Mouse (Mus musculus): ENCODE results near the gene Hapln2. TPM values are rescaled to one million over a fixed set of nuclear protein-coding genes. Genes with fewer than 3 reads are reported as not detected.

The Hapln2 gene
- polyA plus RNA-seq, 1 experiment, result not detected

GRCm38 (mm10) chr3:87995331-87995730, 32.1 kb downstream of the Hapln2 start:
- TF ChIP-seq CTCF (IDR thresholded peaks at IDR 0.05; ENCODE audit: borderline replicate concordance, insufficient read depth, low read length) (no peak), POLR2A (IDR thresholded peaks at IDR 0.05; ENCODE audit: low read depth, low read length) (no peak)
- no peak overlapping the region for H3K4me3 ChIP-seq (ENCODE audit: insufficient read depth, low read length)
- H3K4me1 ChIP-seq (ENCODE audit: control insufficient read depth, insufficient read depth, low read length), result no peaks in the 10 kb centered on the region
- no peak overlapping the region for H3K27ac ChIP-seq (ENCODE audit: insufficient read depth, low read length)

GRCm38 (mm10) chr3:87993436-87993835, 33.9 kb downstream of the Hapln2 start:
- no peaks in the 10 kb centered on the region for H3K4me1 ChIP-seq (ENCODE audit: control insufficient read depth, insufficient read depth, low read length)
- TF ChIP-seq POLR2A (IDR thresholded peaks at IDR 0.05; ENCODE audit: low read depth, low read length) (no peak), CTCF (IDR thresholded peaks at IDR 0.05; ENCODE audit: borderline replicate concordance, insufficient read depth, low read length) (no peak)
- no peak overlapping the region for H3K27ac ChIP-seq (ENCODE audit: insufficient read depth, low read length)
- no peak overlapping the region for H3K4me3 ChIP-seq (ENCODE audit: insufficient read depth, low read length)

GRCm38 (mm10) chr3:87989935-87990334, 37.4 kb downstream of the Hapln2 start:
- no peak overlapping the region for H3K27ac ChIP-seq (ENCODE audit: insufficient read depth, low read length)
- TF ChIP-seq POLR2A (IDR thresholded peaks at IDR 0.05; ENCODE audit: low read depth, low read length), result no peak
- no peak for TF ChIP-seq CTCF (IDR thresholded peaks at IDR 0.05; ENCODE audit: borderline replicate concordance, insufficient read depth, low read length)
- no peak overlapping the region for H3K4me3 ChIP-seq (ENCODE audit: insufficient read depth, low read length)
- H3K4me1 ChIP-seq (ENCODE audit: control insufficient read depth, insufficient read depth, low read length), result peaks cover 4% of the 10 kb centered on the region

- peaks cover 8% of the 10 kb centered on the region for H3K4me1 ChIP-seq (ENCODE audit: control insufficient read depth, insufficient read depth, low read length)
- TF ChIP-seq POLR2A (IDR thresholded peaks at IDR 0.05; ENCODE audit: low read depth, low read length), result no peak
- no peak for TF ChIP-seq CTCF (IDR thresholded peaks at IDR 0.05; ENCODE audit: borderline replicate concordance, insufficient read depth, low read length)
- no peak overlapping the region for H3K27ac ChIP-seq (ENCODE audit: insufficient read depth, low read length)
- H3K4me3 ChIP-seq (ENCODE audit: insufficient read depth, low read length), result peak overlapping the region; percentile 13; the same call in 1 of the 2 replicates
These were observed 39.3 kb downstream of the Hapln2 start for GRCm38 (mm10) chr3:87988068-87988467.

GRCm38 (mm10) chr3:87987633-87988032, 39.8 kb downstream of the Hapln2 start:
- TF ChIP-seq POLR2A (IDR thresholded peaks at IDR 0.05; ENCODE audit: low read depth, low read length) (peak; percentile 58), CTCF (IDR thresholded peaks at IDR 0.05; ENCODE audit: borderline replicate concordance, insufficient read depth, low read length) (no peak)
- Histone ChIP-seq H3K4me1 (ENCODE audit: control insufficient read depth, insufficient read depth, low read length) (peaks cover 12% of the 10 kb centered on the region), H3K4me3 (ENCODE audit: insufficient read depth, low read length) (peak overlapping the region; percentile 13), H3K27ac (ENCODE audit: insufficient read depth, low read length) (no peak overlapping the region)

- no peak overlapping the region for H3K27ac ChIP-seq (ENCODE audit: insufficient read depth, low read length)
- no peak overlapping the region for H3K4me3 ChIP-seq (ENCODE audit: insufficient read depth, low read length)
- H3K4me1 ChIP-seq (ENCODE audit: control insufficient read depth, insufficient read depth, low read length), result peaks cover 16% of the 10 kb centered on the region
- TF ChIP-seq POLR2A (IDR thresholded peaks at IDR 0.05; ENCODE audit: low read depth, low read length) (no peak), CTCF (IDR thresholded peaks at IDR 0.05; ENCODE audit: borderline replicate concordance, insufficient read depth, low read length) (peak; percentile 88)
These were observed 40.5 kb downstream of the Hapln2 start for GRCm38 (mm10) chr3:87986868-87987267.

GRCm38 (mm10) chr3:87985505-87986320, 41.7 kb downstream of the Hapln2 start:
- peak overlapping the region; percentile 21; the same call in 1 of the 2 replicates for H3K27ac ChIP-seq (ENCODE audit: insufficient read depth, low read length)
- H3K4me1 ChIP-seq (ENCODE audit: control insufficient read depth, insufficient read depth, low read length), result peaks cover 19% of the 10 kb centered on the region
- TF ChIP-seq POLR2A (IDR thresholded peaks at IDR 0.05; ENCODE audit: low read depth, low read length), result 0 out of 2 replicates have a peak, but pooled peaks have one; percentile 31
- no peak for TF ChIP-seq CTCF (IDR thresholded peaks at IDR 0.05; ENCODE audit: borderline replicate concordance, insufficient read depth, low read length)

GRCm38 (mm10) chr3:87984094-87984493, 43.3 kb downstream of the Hapln2 start:
- TF ChIP-seq POLR2A (IDR thresholded peaks at IDR 0.05; ENCODE audit: low read depth, low read length), result no peak
- Histone ChIP-seq H3K4me3 (ENCODE audit: insufficient read depth, low read length) (no peak overlapping the region), H3K27ac (ENCODE audit: insufficient read depth, low read length) (no peak overlapping the region), H3K4me1 (ENCODE audit: control insufficient read depth, insufficient read depth, low read length) (peaks cover 19% of the 10 kb centered on the region)

More at GRCm38 (mm10) chr3:87985505-87986320, 41.7 kb downstream of the Hapln2 start:
- H3K4me3 ChIP-seq (ENCODE audit: insufficient read depth, low read length), result no peak overlapping the region

- H3K4me3 ChIP-seq (ENCODE audit: insufficient read depth, low read length), result no peak overlapping the region
- no peak overlapping the region for H3K27ac ChIP-seq (ENCODE audit: insufficient read depth, low read length)
- TF ChIP-seq POLR2A (IDR thresholded peaks at IDR 0.05; ENCODE audit: low read depth, low read length) (no peak), CTCF (IDR thresholded peaks at IDR 0.05; ENCODE audit: borderline replicate concordance, insufficient read depth, low read length) (no peak)
- H3K4me1 ChIP-seq (ENCODE audit: control insufficient read depth, insufficient read depth, low read length), result peaks cover 19% of the 10 kb centered on the region
These were observed 43.8 kb downstream of the Hapln2 start for GRCm38 (mm10) chr3:87983627-87984026.

GRCm38 (mm10) chr3:87982836-87983601, 44.4 kb downstream of the Hapln2 start:
- H3K27ac ChIP-seq (ENCODE audit: insufficient read depth, low read length), result peak overlapping the region; percentile 62
- H3K4me3 ChIP-seq (ENCODE audit: insufficient read depth, low read length), result no peak overlapping the region
- TF ChIP-seq CTCF (IDR thresholded peaks at IDR 0.05; ENCODE audit: borderline replicate concordance, insufficient read depth, low read length), result no peak
- TF ChIP-seq POLR2A (IDR thresholded peaks at IDR 0.05; ENCODE audit: low read depth, low read length), result no peak
- peaks cover 19% of the 10 kb centered on the region for H3K4me1 ChIP-seq (ENCODE audit: control insufficient read depth, insufficient read depth, low read length)
